Mouse (Mus musculus) heart, postnatal 0 days (tissue): ENCODE data around the gene B3galt1. TPM values are rescaled to one million over a fixed set of nuclear protein-coding genes. Genes with fewer than 3 reads are reported as not detected.

Experiments used
- ATAC-seq: fragments of 200-750 bp; cut with Nextera tagmentation; 2 replicates; pipeline ENCODE4 v1.8.0; 2017; ENCODE audit warnings: low read depth, moderate number of reproducible peaks, moderate library complexity; ENCODE audit not compliant: insufficient read depth
- DNase-seq: peaks from one replicate; pipeline ENCODE4 v3.0.0-alpha.2; 2016; ENCODE audit warnings: low spot score
- H3K27ac ChIP-seq: fragments of 300-500 bp; sonication (generic); 2 replicates; pipeline ENCODE4 v1.5.1; 2014; ENCODE audit warnings: low read depth, mild to moderate bottlenecking
- H3K27me3 ChIP-seq: fragments of 300-500 bp; sonication (generic); 2 replicates; pipeline ENCODE4 v1.6.1; 2014; ENCODE audit warnings: low read length, mixed read lengths; ENCODE audit not compliant: control insufficient read depth, insufficient read depth
- H3K36me3 ChIP-seq: fragments of 300-500 bp; sonication (generic); replicated peaks from 2 replicates; pipeline ENCODE4 v1.6.1; 2014; ENCODE audit warnings: low read length, mixed read lengths; ENCODE audit not compliant: control insufficient read depth, insufficient read depth
- H3K4me1 ChIP-seq: fragments of 300-500 bp; sonication (generic); 2 replicates; pipeline ENCODE4 v1.6.1; 2014; ENCODE audit warnings: antibody characterized with exemption; ENCODE audit not compliant: control insufficient read depth, insufficient read depth
- H3K4me2 ChIP-seq: fragments of 300-500 bp; sonication (generic); 2 replicates; pipeline ENCODE4 v1.6.1; 2014; ENCODE audit warnings: low read depth, mild to moderate bottlenecking, low read length, moderate library complexity
- H3K4me3 ChIP-seq: fragments of 300-500 bp; sonication (generic); 2 replicates; pipeline ENCODE4 v1.5.1; 2014; ENCODE audit warnings: low read depth, low read length
- H3K9ac ChIP-seq: fragments of 300-500 bp; sonication (generic); replicated peaks from 2 replicates; pipeline ENCODE4 v1.6.1; 2014; ENCODE audit warnings: low read depth, low read length, mixed read lengths
- H3K9me3 ChIP-seq: fragments of 300-500 bp; sonication (generic); replicated peaks from 2 replicates; pipeline ENCODE4 v1.6.1; 2016; ENCODE audit warnings: low read length; ENCODE audit not compliant: control insufficient read depth
- CTCF ChIP-seq: IDR thresholded peaks from 2 replicates; pipeline ENCODE4 v1.5.1; 2016; ENCODE audit warnings: antibody characterized with exemption, control low read depth, low read depth
- EP300 ChIP-seq: IDR thresholded peaks from 2 replicates; pipeline ENCODE4 v1.6.1; 2016; ENCODE audit warnings: antibody characterized with exemption, low read depth
- WGBS: fragments of 180-500 bp; shearing (Covaris S2); extraction: QIAGEN DNeasy Blood & Tissue Kit; methylation state at CpG from one replicate; pipeline ENCODE4 v1.1.7; 2014; 5-methylcytosine and 5-hydroxymethylcytosine counted together
- polyA plus RNA-seq: library from polyadenylated mRNA; unstranded; fragments of >200 nt; fragmentation: Nextera tagmentation; extraction: Ambion mirVana; gene quantifications from 2 replicates; pipeline ENCODE4 v1.2.1, GENCODE M21; 2015
- total RNA-seq: library from RNA; depleted of rRNA; stranded (reverse); fragments of >200 nt; gene quantifications from 2 replicates; pipeline ENCODE4 v1.2.3, GENCODE M21; 2014; ENCODE audit warnings: low replicate concordance

Gene B3galt1
- total and polyA plus RNA-seq, 2 experiments from 2014 or later: 0.57 to 2.7 TPM

- Histone ChIP-seq H3K4me3 (no peak overlapping the region), H3K27ac (no peak overlapping the region), H3K4me2 (no peak overlapping the region), H3K9me3 (no peaks in the 10 kb centered on the region), H3K9ac (no peak overlapping the region), H3K27me3 (no peaks in the 10 kb centered on the region), H3K4me1 (no peaks in the 10 kb centered on the region), H3K36me3 (no peaks in the 10 kb centered on the region)
- WGBS: 71% methylated on average over 1 of the region's 1 CpGs
- TF ChIP-seq EP300 (no peak), CTCF (no peak)
- no peak for DNase-seq
- no peak for ATAC-seq
Measured at GRCm38 (mm10) chr2:67881713-67882281, 316.1 kb downstream of the B3galt1 start.

GRCm38 (mm10) chr2:67897956-67898689, 332.5 kb downstream of the B3galt1 start:
- TF ChIP-seq EP300: no peak
- no peak for TF ChIP-seq CTCF
- no peak overlapping the region for H3K4me2 ChIP-seq
- WGBS: 55% methylated on average over 2 of the region's 2 CpGs
- no peak for DNase-seq
- no peak overlapping the region for H3K27ac ChIP-seq
- H3K36me3 ChIP-seq: no peaks in the 10 kb centered on the region
- 0 out of 2 replicates have a peak, but pooled peaks cover 5% of the 10 kb centered on the region for H3K4me1 ChIP-seq
- H3K4me3 ChIP-seq: no peak overlapping the region
- no peaks in the 10 kb centered on the region for H3K27me3 ChIP-seq
- ATAC-seq: no peak
- H3K9me3 ChIP-seq: no peaks in the 10 kb centered on the region
- no peak overlapping the region for H3K9ac ChIP-seq

DNA sequence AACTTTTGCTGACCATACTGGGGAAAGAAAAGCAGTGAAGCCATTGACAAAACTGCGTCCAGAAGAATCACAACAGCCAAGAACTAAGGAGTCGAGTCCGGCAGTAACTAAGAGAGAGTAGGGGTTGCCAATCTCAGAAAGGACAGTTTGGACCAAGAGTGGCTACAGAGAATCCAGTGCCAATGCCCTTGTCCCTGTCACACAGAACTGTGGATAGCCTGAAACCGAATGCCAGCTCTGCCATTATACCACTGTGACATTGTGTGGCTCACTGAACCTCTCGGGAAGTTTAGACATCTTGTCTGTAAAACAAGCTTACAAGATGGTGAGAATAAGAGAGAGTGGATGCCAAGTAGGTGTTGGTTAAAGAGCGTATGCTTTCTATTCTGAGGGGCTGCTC, 335.9 kb downstream of the B3galt1 start:
- WGBS: 75% methylated on average over 6 of the region's 6 CpGs
- Histone ChIP-seq H3K4me2 (no peak overlapping the region), H3K9ac (no peak overlapping the region), H3K4me3 (no peak overlapping the region), H3K27me3 (no peaks in the 10 kb centered on the region), H3K9me3 (no peaks in the 10 kb centered on the region), H3K4me1 (0 out of 2 replicates have a peak, but pooled peaks cover 5% of the 10 kb centered on the region), H3K27ac (no peak overlapping the region), H3K36me3 (no peaks in the 10 kb centered on the region)
- DNase-seq (no peak), ATAC-seq (no peak)
- TF ChIP-seq EP300 (no peak), CTCF (no peak)

DNA sequence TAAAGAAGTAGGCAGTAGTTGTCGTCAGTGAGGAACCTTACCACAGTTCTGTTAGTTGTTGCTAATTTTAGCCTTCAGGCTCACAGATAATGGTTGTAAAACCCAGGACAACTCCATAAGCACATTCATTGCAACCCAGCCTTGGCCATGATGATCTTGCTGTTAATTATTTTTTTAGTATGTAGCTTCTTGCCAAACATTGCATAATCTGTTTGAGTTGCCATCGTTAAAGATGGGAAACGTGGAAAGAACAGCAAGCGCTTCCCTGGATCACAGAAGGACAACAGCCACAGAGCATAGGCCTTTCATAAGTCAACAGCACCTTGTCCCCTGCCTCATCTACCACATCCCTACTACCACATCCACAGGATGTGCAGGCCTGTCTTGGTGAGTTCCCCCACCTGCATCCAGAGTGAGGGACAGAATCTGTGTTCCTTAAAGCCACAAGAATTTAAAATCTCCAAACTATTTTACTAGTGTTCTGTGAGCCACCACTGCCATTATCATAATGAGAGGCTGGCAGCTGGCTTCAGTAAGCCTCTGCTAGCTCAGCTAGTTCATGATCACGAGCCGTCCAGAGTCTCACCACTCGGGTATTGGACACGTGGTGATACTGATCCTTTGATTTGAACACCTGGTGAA, 337.1 kb downstream of the B3galt1 start:
- ATAC-seq: no peak
- 69% methylated on average over 8 of the region's 8 CpGs for WGBS

DNA sequence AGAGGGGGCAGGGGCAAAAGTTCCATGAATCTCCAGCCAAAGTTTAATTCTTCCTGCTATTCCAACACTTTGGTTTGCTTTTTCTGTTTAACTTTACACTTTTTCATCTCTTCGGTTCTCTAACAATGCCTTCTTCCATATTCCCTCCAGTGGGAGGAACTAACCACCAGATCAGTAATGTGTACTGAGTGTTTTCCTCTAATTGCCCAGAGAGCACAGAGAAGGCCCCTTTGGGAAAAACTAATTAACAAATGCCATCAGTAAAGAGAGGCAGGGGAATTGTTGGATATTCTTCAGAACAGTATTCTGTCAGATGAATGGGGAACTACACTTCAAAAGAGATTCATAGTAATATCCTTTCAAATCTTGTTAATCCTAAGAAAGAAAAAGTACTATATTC, 338.1 kb downstream of the B3galt1 start:
- no peak for TF ChIP-seq CTCF
- no peak for TF ChIP-seq EP300
- H3K36me3 ChIP-seq: no peaks in the 10 kb centered on the region
- H3K4me3 ChIP-seq: no peak overlapping the region
- no peak for DNase-seq
- H3K4me1 ChIP-seq: 0 out of 2 replicates have a peak, but pooled peaks cover 5% of the 10 kb centered on the region
- WGBS: 90% methylated on average over 1 of the region's 1 CpGs
- no peaks in the 10 kb centered on the region for H3K9me3 ChIP-seq
- H3K4me2 ChIP-seq: no peak overlapping the region
- H3K9ac ChIP-seq: no peak overlapping the region
- no peaks in the 10 kb centered on the region for H3K27me3 ChIP-seq
- no peak overlapping the region for H3K27ac ChIP-seq
- ATAC-seq: no peak

More for the DNA sequence above, 337.1 kb downstream of the B3galt1 start:
- no peak overlapping the region for H3K4me3 ChIP-seq
- no peak overlapping the region for H3K4me2 ChIP-seq
- TF ChIP-seq CTCF (no peak), EP300 (no peak)
- H3K27me3 ChIP-seq: no peaks in the 10 kb centered on the region
- no peaks in the 10 kb centered on the region for H3K9me3 ChIP-seq
- H3K27ac ChIP-seq: no peak overlapping the region
- H3K4me1 ChIP-seq: 0 out of 2 replicates have a peak, but pooled peaks cover 5% of the 10 kb centered on the region
- DNase-seq: no peak
- H3K9ac ChIP-seq: no peak overlapping the region
- no peaks in the 10 kb centered on the region for H3K36me3 ChIP-seq
